Mouse (Mus musculus): ENCODE measurements around the gene Sptbn4. TPM values are rescaled to one million over a fixed set of nuclear protein-coding genes. Genes with fewer than 3 reads are reported as not detected.

Gene Sptbn4
- polyA plus RNA-seq, 1 experiment from 2014 or later = 1.00 TPM

GRCm38 (mm10) chr7:27397048-27397949, 50.2 kb downstream of the Sptbn4 start:
- no peak overlapping the region for H3K27ac ChIP-seq (ENCODE audit: low read length)
- peaks cover 24% of the 10 kb centered on the region for H3K27me3 ChIP-seq (ENCODE audit: control insufficient read depth, insufficient read depth, low read length)
- H3K9me3 ChIP-seq (ENCODE audit: control insufficient read depth, low read depth, low read length) = no peaks in the 10 kb centered on the region
- no peak overlapping the region for H3K4me2 ChIP-seq (replicated peaks; ENCODE audit: low read depth, low read length)
- 20% methylated on average over 26 of the region's 26 CpGs for WGBS
- ATAC-seq (ENCODE audit: insufficient number of reproducible peaks, insufficient read depth, low FRiP score, low read depth) = peak; percentile 78; the same call in 1 of the 2 replicates
- H3K4me1 ChIP-seq (ENCODE audit: control insufficient read depth, insufficient read depth, low read length) = no peaks in the 10 kb centered on the region
- no peak overlapping the region for H3K4me3 ChIP-seq (ENCODE audit: low read depth, low read length)
- H3K36me3 ChIP-seq (ENCODE audit: control insufficient read depth, insufficient read depth, low read length) = no peaks in the 10 kb centered on the region
- H3K9ac ChIP-seq (replicated peaks; ENCODE audit: low read depth, low read length) = no peak overlapping the region

- ATAC-seq (ENCODE audit: insufficient number of reproducible peaks, insufficient read depth, low FRiP score, low read depth) = no peak
- Histone ChIP-seq H3K9ac (replicated peaks; ENCODE audit: low read depth, low read length) (peak overlapping the region; percentile 11), H3K4me3 (ENCODE audit: low read depth, low read length) (peak overlapping the region; percentile 46), H3K36me3 (ENCODE audit: control insufficient read depth, insufficient read depth, low read length) (no peaks in the 10 kb centered on the region), H3K27ac (ENCODE audit: low read length) (no peak overlapping the region), H3K27me3 (ENCODE audit: control insufficient read depth, insufficient read depth, low read length) (peaks cover 26% of the 10 kb centered on the region), H3K4me1 (ENCODE audit: control insufficient read depth, insufficient read depth, low read length) (no peaks in the 10 kb centered on the region), H3K9me3 (ENCODE audit: control insufficient read depth, low read depth, low read length) (no peaks in the 10 kb centered on the region), H3K4me2 (replicated peaks; ENCODE audit: low read depth, low read length) (peak overlapping the region; percentile 73)
- WGBS = 1% methylated on average over 53 of the region's 68 CpGs
Observed at GRCm38 (mm10) chr7:27396184-27397047, 51.1 kb downstream of the Sptbn4 start.

GRCm38 (mm10) chr7:27395521-27396183, 51.8 kb downstream of the Sptbn4 start:
- no peak overlapping the region; the same call in 1 of the 2 replicates for H3K9ac ChIP-seq (replicated peaks; ENCODE audit: low read depth, low read length)
- peaks cover 29% of the 10 kb centered on the region for H3K27me3 ChIP-seq (ENCODE audit: control insufficient read depth, insufficient read depth, low read length)
- no peaks in the 10 kb centered on the region for H3K36me3 ChIP-seq (ENCODE audit: control insufficient read depth, insufficient read depth, low read length)
- WGBS = 3% methylated on average over 22 of the region's 22 CpGs
- no peak overlapping the region for H3K27ac ChIP-seq (ENCODE audit: low read length)
- H3K9me3 ChIP-seq (ENCODE audit: control insufficient read depth, low read depth, low read length) = no peaks in the 10 kb centered on the region
- ATAC-seq (ENCODE audit: insufficient number of reproducible peaks, insufficient read depth, low FRiP score, low read depth) = no peak
- peak overlapping the region; percentile 73 for H3K4me2 ChIP-seq (replicated peaks; ENCODE audit: low read depth, low read length)
- peak overlapping the region; percentile 46 for H3K4me3 ChIP-seq (ENCODE audit: low read depth, low read length)
- no peaks in the 10 kb centered on the region for H3K4me1 ChIP-seq (ENCODE audit: control insufficient read depth, insufficient read depth, low read length)

- H3K4me3 ChIP-seq (ENCODE audit: low read depth, low read length) = no peak overlapping the region
- H3K27ac ChIP-seq (ENCODE audit: low read length) = no peak overlapping the region
- no peak overlapping the region for H3K9ac ChIP-seq (replicated peaks; ENCODE audit: low read depth, low read length)
- no peak overlapping the region for H3K4me2 ChIP-seq (replicated peaks; ENCODE audit: low read depth, low read length)
- no peaks in the 10 kb centered on the region for H3K36me3 ChIP-seq (ENCODE audit: control insufficient read depth, insufficient read depth, low read length)
- H3K27me3 ChIP-seq (ENCODE audit: control insufficient read depth, insufficient read depth, low read length) = peaks cover 28% of the 10 kb centered on the region
- no peak for ATAC-seq (ENCODE audit: insufficient number of reproducible peaks, insufficient read depth, low FRiP score, low read depth)
- no peaks in the 10 kb centered on the region for H3K9me3 ChIP-seq (ENCODE audit: control insufficient read depth, low read depth, low read length)
- 33% methylated on average over 16 of the region's 16 CpGs for WGBS
- no peaks in the 10 kb centered on the region for H3K4me1 ChIP-seq (ENCODE audit: control insufficient read depth, insufficient read depth, low read length)
Observed at GRCm38 (mm10) chr7:27391416-27391815, 56.1 kb downstream of the Sptbn4 start.

GRCm38 (mm10) chr7:27389213-27389612, 58.3 kb downstream of the Sptbn4 start:
- no peak overlapping the region for H3K4me2 ChIP-seq (replicated peaks; ENCODE audit: low read depth, low read length)
- H3K27ac ChIP-seq (ENCODE audit: low read length) = no peak overlapping the region
- 67% methylated on average over 6 of the region's 6 CpGs for WGBS
- no peaks in the 10 kb centered on the region for H3K36me3 ChIP-seq (ENCODE audit: control insufficient read depth, insufficient read depth, low read length)
- H3K4me3 ChIP-seq (ENCODE audit: low read depth, low read length) = no peak overlapping the region
- no peak for ATAC-seq (ENCODE audit: insufficient number of reproducible peaks, insufficient read depth, low FRiP score, low read depth)
- H3K9me3 ChIP-seq (ENCODE audit: control insufficient read depth, low read depth, low read length) = no peaks in the 10 kb centered on the region
- H3K4me1 ChIP-seq (ENCODE audit: control insufficient read depth, insufficient read depth, low read length) = peaks cover 1% of the 10 kb centered on the region
- no peak overlapping the region for H3K9ac ChIP-seq (replicated peaks; ENCODE audit: low read depth, low read length)
- peaks cover 8% of the 10 kb centered on the region for H3K27me3 ChIP-seq (ENCODE audit: control insufficient read depth, insufficient read depth, low read length)

GRCm38 (mm10) chr7:27384731-27385130, 62.8 kb downstream of the Sptbn4 start:
- WGBS = 37% methylated on average over 4 of the region's 4 CpGs
- H3K9me3 ChIP-seq (ENCODE audit: control insufficient read depth, low read depth, low read length) = no peaks in the 10 kb centered on the region
- ATAC-seq (ENCODE audit: insufficient number of reproducible peaks, insufficient read depth, low FRiP score, low read depth) = peak; percentile 42; the same call in 1 of the 2 replicates
- no peaks in the 10 kb centered on the region for H3K27me3 ChIP-seq (ENCODE audit: control insufficient read depth, insufficient read depth, low read length)
- no peak overlapping the region for H3K27ac ChIP-seq (ENCODE audit: low read length)
- H3K36me3 ChIP-seq (ENCODE audit: control insufficient read depth, insufficient read depth, low read length) = no peaks in the 10 kb centered on the region
- no peak overlapping the region for H3K9ac ChIP-seq (replicated peaks; ENCODE audit: low read depth, low read length)
- H3K4me1 ChIP-seq (ENCODE audit: control insufficient read depth, insufficient read depth, low read length) = peaks cover 3% of the 10 kb centered on the region
- H3K4me2 ChIP-seq (replicated peaks; ENCODE audit: low read depth, low read length) = no peak overlapping the region
- H3K4me3 ChIP-seq (ENCODE audit: low read depth, low read length) = no peak overlapping the region

- H3K9me3 ChIP-seq (ENCODE audit: control insufficient read depth, low read depth, low read length) = no peaks in the 10 kb centered on the region
- 70% methylated on average over 5 of the region's 5 CpGs for WGBS
Observed at GRCm38 (mm10) chr7:27384134-27384533, 63.4 kb downstream of the Sptbn4 start.

GRCm38 (mm10) chr7:27383233-27383632, 64.3 kb downstream of the Sptbn4 start:
- ATAC-seq (ENCODE audit: insufficient number of reproducible peaks, insufficient read depth, low FRiP score, low read depth) = no peak
- H3K27me3 ChIP-seq (ENCODE audit: control insufficient read depth, insufficient read depth, low read length) = no peaks in the 10 kb centered on the region
- peaks cover 3% of the 10 kb centered on the region for H3K4me1 ChIP-seq (ENCODE audit: control insufficient read depth, insufficient read depth, low read length)
- no peak overlapping the region for H3K4me3 ChIP-seq (ENCODE audit: low read depth, low read length)
- no peak overlapping the region for H3K9ac ChIP-seq (replicated peaks; ENCODE audit: low read depth, low read length)
- WGBS = 96% methylated on average over 1 of the region's 1 CpGs
- no peaks in the 10 kb centered on the region for H3K9me3 ChIP-seq (ENCODE audit: control insufficient read depth, low read depth, low read length)
- H3K27ac ChIP-seq (ENCODE audit: low read length) = no peak overlapping the region
- H3K36me3 ChIP-seq (ENCODE audit: control insufficient read depth, insufficient read depth, low read length) = no peaks in the 10 kb centered on the region
- H3K4me2 ChIP-seq (replicated peaks; ENCODE audit: low read depth, low read length) = no peak overlapping the region

More at GRCm38 (mm10) chr7:27384134-27384533, 63.4 kb downstream of the Sptbn4 start:
- Histone ChIP-seq H3K9ac (replicated peaks; ENCODE audit: low read depth, low read length) (no peak overlapping the region), H3K4me1 (ENCODE audit: control insufficient read depth, insufficient read depth, low read length) (peaks cover 3% of the 10 kb centered on the region), H3K27me3 (ENCODE audit: control insufficient read depth, insufficient read depth, low read length) (no peaks in the 10 kb centered on the region), H3K27ac (ENCODE audit: low read length) (no peak overlapping the region), H3K36me3 (ENCODE audit: control insufficient read depth, insufficient read depth, low read length) (no peaks in the 10 kb centered on the region), H3K4me2 (replicated peaks; ENCODE audit: low read depth, low read length) (no peak overlapping the region), H3K4me3 (ENCODE audit: low read depth, low read length) (no peak overlapping the region)
- ATAC-seq (ENCODE audit: insufficient number of reproducible peaks, insufficient read depth, low FRiP score, low read depth) = no peak
